Comparison of ENCODE assay signal across 23 mouse cellular contexts in the genomic region with DNA sequence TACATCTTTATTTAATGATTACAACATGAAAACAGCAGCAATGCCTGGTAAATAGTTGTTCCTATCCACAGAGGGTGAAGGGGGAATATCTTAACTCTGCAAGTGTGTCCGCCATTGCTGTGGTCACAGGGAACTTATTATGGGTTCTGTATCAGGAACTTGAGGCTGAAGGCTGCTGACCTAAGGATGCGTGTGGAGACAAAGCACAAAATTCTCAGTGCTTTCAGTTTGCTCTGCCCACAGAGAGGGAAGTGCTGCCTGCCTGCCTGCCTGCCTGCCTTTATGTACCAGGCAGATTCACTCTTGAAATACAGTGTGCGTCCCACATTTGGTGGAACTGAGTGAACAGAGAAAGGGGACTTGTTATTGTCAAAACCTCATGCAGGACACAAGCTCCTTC.
DNase-seq lines count a peak whose midpoint lies in the region; ATAC-seq and TF ChIP-seq lines count a peak whose summit lies in the region.
"Had no signal": no experiment of that assay in that cellular context is flagged by ENCODE, and none has a peak within 500 bp of the region (broad histone marks: within the 10 kb centered on the region; RNA-seq: fewer than 3 reads in every experiment).

No protein-coding gene starts in this region.

- peak; percentile 10 for DNase-seq in liver, adult 2 months (ENCODE audit: extremely low read depth, low read depth, low spot score)
- DNase-seq in brain, adult 2 months (ENCODE audit: low read depth, low spot score), result peak; percentile 18
- no peak for DNase-seq in urinary bladder, postnatal 14 days (ENCODE audit: low spot score)
- DNase-seq: adrenal gland, postnatal 14 days; cerebellum, adult 2 months; cerebellum, postnatal 10 days; embryo, embryonic 11 days; forebrain, postnatal 0 days; gastrocnemius, postnatal 14 days; heart, postnatal 10 days; heart, postnatal 4 days had no signal

- H3K27ac ChIP-seq in liver, adult 2 months (replicated peaks; ENCODE audit: insufficient read depth, low read depth, low read length), result no peak overlapping the region
- no peak overlapping the region for H3K27ac ChIP-seq in liver, embryonic 12.5 days
- H3K27ac ChIP-seq: embryonic facial prominence, embryonic 15.5 days; forebrain, embryonic 13.5 days; heart, embryonic 10.5 days; hindbrain, embryonic 15.5 days had no signal

- 89% methylated on average over 3 of the region's 3 CpGs for whole genome bisulfite sequencing in liver, adult 2 months
- WGBS in liver, embryonic 12.5 days (ENCODE audit: insufficient replicate concordance), result 53% methylated on average over 3 of the region's 3 CpGs

- H3K36me3 ChIP-seq in liver, adult 2 months (ENCODE audit: control insufficient read depth, insufficient read depth, low read length), result no peaks in the 10 kb centered on the region
- H3K36me3 ChIP-seq in liver, embryonic 12.5 days, result no peaks in the 10 kb centered on the region
- H3K36me3 ChIP-seq: embryonic facial prominence, embryonic 15.5 days; heart, embryonic 10.5 days; hindbrain, embryonic 15.5 days had no signal

- H3K79me2 ChIP-seq in liver, adult 2 months (ENCODE audit: control insufficient read depth, insufficient read depth, low read length), result no peaks in the 10 kb centered on the region

- H3K9ac ChIP-seq in liver, adult 2 months (ENCODE audit: low read depth, low read length), result no peak overlapping the region
- no peak overlapping the region for H3K9ac ChIP-seq in liver, embryonic 12.5 days
- H3K9ac ChIP-seq: embryonic facial prominence, embryonic 15.5 days; forebrain, embryonic 13.5 days; forebrain, postnatal 0 days; hindbrain, embryonic 15.5 days had no signal

- H3K4me1 ChIP-seq in liver, adult 2 months (ENCODE audit: control insufficient read depth, insufficient read depth, low read length), result no peaks in the 10 kb centered on the region
- H3K4me1 ChIP-seq in liver, embryonic 12.5 days, result no peaks in the 10 kb centered on the region

- TF ChIP-seq POLR2A in liver, adult 2 months (IDR thresholded peaks at IDR 0.05; ENCODE audit: extremely low read depth, insufficient read depth, low read length), result no peak

- ATAC-seq in liver, embryonic 12.5 days, result no peak
- peak; percentile 77 to 91 for ATAC-seq in hematopoietic stem cell, adult 5-6 weeks (replicated peaks in 1 of 2; ENCODE audit: insufficient read depth in 1 of 2, low FRiP score in 2 of 2, low TSS enrichment in 1 of 2, low read depth in 1 of 2, poor library complexity in 2 of 2, severe bottlenecking in 2 of 2)
- ATAC-seq in megakaryocyte progenitor cell, adult 5-6 weeks (replicated peaks; ENCODE audit: poor library complexity), result peak; percentile 78
- ATAC-seq in erythroid progenitor cell, adult 5-6 weeks (replicated peaks; ENCODE audit: low FRiP score, poor library complexity, severe bottlenecking), result no peak
- ATAC-seq: activated CD4-positive, CD25-positive, alpha-beta regulatory T cell, adult 4 months; forebrain, embryonic 13.5 days; forebrain, postnatal 0 days; Patski had no signal

- TF ChIP-seq CTCF in liver, adult 2 months (IDR thresholded peaks at IDR 0.05; ENCODE audit: low read depth, low read length), result no peak

- H3K27me3 ChIP-seq in liver, adult 2 months (ENCODE audit: control insufficient read depth, insufficient read depth, low read length), result no peaks in the 10 kb centered on the region
- H3K27me3 ChIP-seq in liver, embryonic 12.5 days (replicated peaks), result no peaks in the 10 kb centered on the region
- H3K27me3 ChIP-seq: CH12.LX; embryonic facial prominence, embryonic 15.5 days; forebrain, embryonic 13.5 days; hindbrain, embryonic 15.5 days; Patski had no signal

- H3K4me2 ChIP-seq in liver, embryonic 12.5 days, result no peak overlapping the region
- H3K4me2 ChIP-seq: embryonic facial prominence, embryonic 15.5 days; forebrain, embryonic 13.5 days; hindbrain, embryonic 15.5 days had no signal

- H3K9me3 ChIP-seq in liver, embryonic 12.5 days (replicated peaks), result no peaks in the 10 kb centered on the region
- H3K9me3 ChIP-seq: embryonic facial prominence, embryonic 15.5 days; forebrain, embryonic 13.5 days; heart, embryonic 10.5 days; hindbrain, embryonic 15.5 days had no signal

- H3K4me3 ChIP-seq in liver, adult 2 months (ENCODE audit: insufficient read depth, low read depth, low read length), result no peak overlapping the region
- no peak overlapping the region for H3K4me3 ChIP-seq in liver, embryonic 12.5 days
- H3K4me3 ChIP-seq: embryonic facial prominence, embryonic 15.5 days; erythroblast, embryonic 14.5 days; forebrain, embryonic 13.5 days; heart, embryonic 10.5 days; hindbrain, embryonic 15.5 days had no signal

Comparison
In these comparisons a context has a peak if more than half of its experiments do, and no peak if none do; other contexts are left out.
1. ATAC-seq: peak in hematopoietic stem cell, adult 5-6 weeks (2 of 2) and megakaryocyte progenitor cell, adult 5-6 weeks (single experiment); none in liver, embryonic 12.5 days (single experiment) and erythroid progenitor cell, adult 5-6 weeks (single experiment).